9 mouse cellular contexts compared by ENCODE assay signal in genomic region chr12:104426915-104427314, GRCm38 (mm10). TPM values are rescaled to one million over a fixed set of nuclear protein-coding genes. Genes with fewer than 3 reads are reported as not detected.
DNase-seq lines count a peak whose midpoint lies in the region; ATAC-seq and TF ChIP-seq lines count a peak whose summit lies in the region.
"Had no signal": no experiment of that assay in that cellular context is flagged by ENCODE, and none has a peak within 500 bp of the region (broad histone marks: within the 10 kb centered on the region; RNA-seq: fewer than 3 reads in every experiment).

No protein-coding gene starts in this region.

- H3K9ac ChIP-seq in forebrain, postnatal 0 days: no peak overlapping the region
- H3K9ac ChIP-seq in limb, embryonic 14.5 days (ENCODE audit: low read depth, low read length, severe bottlenecking): no peak overlapping the region

- no peak overlapping the region for H3K27ac ChIP-seq in bone marrow macrophage, adult 2 months (ENCODE audit: insufficient read depth, low read depth, low read length)
- no peak overlapping the region for H3K27ac ChIP-seq in forebrain, postnatal 0 days (ENCODE audit: low read depth, low read length)
- no peak overlapping the region for H3K27ac ChIP-seq in limb, embryonic 14.5 days (replicated peaks; ENCODE audit: low read depth, low read length)
- H3K27ac ChIP-seq in olfactory bulb, adult 2 months (ENCODE audit: insufficient read depth, low read depth, low read length): no peak overlapping the region

- ATAC-seq in frontal cortex, adult (ENCODE audit: low TSS enrichment): peak; percentile 78
- peak; percentile 56 for ATAC-seq in forebrain, postnatal 0 days
- 0 out of 2 replicates have a peak, but pooled peaks have one; percentile 14 for ATAC-seq in limb, embryonic 14.5 days (ENCODE audit: low FRiP score, low read depth)

- TF ChIP-seq CTCF in bone marrow macrophage, adult 2 months (IDR thresholded peaks at IDR 0.05; ENCODE audit: low read depth, low read length): peak; percentile 90
- peak; percentile 77 for TF ChIP-seq CTCF in forebrain, postnatal 0 days (IDR thresholded peaks at IDR 0.05; ENCODE audit: low read depth)
- peak; percentile 49; the same call in 1 of the 2 replicates for TF ChIP-seq CTCF in olfactory bulb, adult 2 months (IDR thresholded peaks at IDR 0.05; ENCODE audit: insufficient read depth, low read depth, low read length)

- no peaks in the 10 kb centered on the region for H3K9me3 ChIP-seq in forebrain, postnatal 0 days (ENCODE audit: low read length)
- no peaks in the 10 kb centered on the region for H3K9me3 ChIP-seq in limb, embryonic 14.5 days (ENCODE audit: control insufficient read depth, low read length)

- no peaks in the 10 kb centered on the region for H3K36me3 ChIP-seq in forebrain, postnatal 0 days (ENCODE audit: insufficient read depth)
- no peaks in the 10 kb centered on the region for H3K36me3 ChIP-seq in limb, embryonic 14.5 days (ENCODE audit: control insufficient read depth, insufficient read depth, low read length)

- H3K4me3 ChIP-seq in bone marrow macrophage, adult 2 months (ENCODE audit: insufficient read depth, low read length): no peak overlapping the region
- no peak overlapping the region for H3K4me3 ChIP-seq in forebrain, postnatal 0 days (ENCODE audit: low read depth, low read length)
- no peak overlapping the region for H3K4me3 ChIP-seq in limb, embryonic 14.5 days (replicated peaks; ENCODE audit: low read length)
- no peak overlapping the region for H3K4me3 ChIP-seq in olfactory bulb, adult 2 months (ENCODE audit: insufficient read depth, low read depth, low read length)

- H3K4me2 ChIP-seq in forebrain, postnatal 0 days (ENCODE audit: low read depth): no peak overlapping the region
- no peak overlapping the region for H3K4me2 ChIP-seq in limb, embryonic 14.5 days (replicated peaks; ENCODE audit: low read depth, low read length, severe bottlenecking)

- H3K27me3 ChIP-seq in forebrain, postnatal 0 days (ENCODE audit: insufficient read depth, low read length): no peaks in the 10 kb centered on the region
- H3K27me3 ChIP-seq in limb, embryonic 14.5 days (ENCODE audit: control insufficient read depth, insufficient read depth, low read length): no peaks in the 10 kb centered on the region

- no peaks in the 10 kb centered on the region for H3K4me1 ChIP-seq in bone marrow macrophage, adult 2 months (ENCODE audit: control insufficient read depth, insufficient read depth, low read length)
- H3K4me1 ChIP-seq in forebrain, postnatal 0 days (ENCODE audit: insufficient read depth): no peaks in the 10 kb centered on the region
- H3K4me1 ChIP-seq in limb, embryonic 14.5 days (ENCODE audit: control insufficient read depth, insufficient read depth, low read length): peaks cover 10% of the 10 kb centered on the region
- H3K4me1 ChIP-seq in olfactory bulb, adult 2 months (ENCODE audit: control insufficient read depth, insufficient read depth, low read length): no peaks in the 10 kb centered on the region

- DNase-seq in frontal cortex, postnatal 25 days (ENCODE audit: low spot score in 2 of 2): no peak
- DNase-seq in 416B (ENCODE audit: low read depth): peak; percentile 59
- DNase-seq in forebrain, postnatal 0 days: peak; percentile 61
- peak; percentile 52 for DNase-seq in limb, embryonic 14.5 days (ENCODE audit: low spot score)
- DNase-seq in gastrocnemius, postnatal 4 days (ENCODE audit: low spot score in 2 of 2): no peak

- WGBS in forebrain, postnatal 0 days: 3% methylated on average over 7 of the region's 7 CpGs
- WGBS in limb, embryonic 14.5 days: 7% methylated on average over 7 of the region's 7 CpGs
- 4% methylated on average over 7 of the region's 7 CpGs for WGBS in olfactory bulb, adult 2 months

- no peak for TF ChIP-seq POLR2A in bone marrow macrophage, adult 2 months (IDR thresholded peaks at IDR 0.05; ENCODE audit: borderline replicate concordance, low read depth, low read length)
- TF ChIP-seq POLR2A in limb, embryonic 14.5 days (IDR thresholded peaks at IDR 0.05; ENCODE audit: borderline replicate concordance, extremely low read depth, insufficient read depth, insufficient read length): no peak
- TF ChIP-seq POLR2A in olfactory bulb, adult 2 months (IDR thresholded peaks at IDR 0.05; ENCODE audit: insufficient read depth, low read depth, low read length): no peak

RNA-seq across cellular contexts. Expression of gene Serpina3n, which starts 20.4 kb away (rescaled TPM):
- not detected in 2 replicates for polyA plus RNA-seq in bone marrow macrophage, adult 2 months (2012; ENCODE audit: insufficient read depth, insufficient read length, missing spikeins)
- total RNA-seq in forebrain, postnatal 0 days (2014; rRNA removed): 3.8 and 4.2 TPM in 2 replicates
- 1.6 and 3.3 TPM in 2 replicates for polyA plus RNA-seq in forebrain, postnatal 0 days (2015; fragmentation: Nextera tagmentation; extraction: Ambion mirVana)
- 7.4 and 9.1 TPM in 2 replicates for polyA plus RNA-seq in limb, embryonic 14.5 days (2012; rRNA removed)
- polyA plus RNA-seq in limb, embryonic 14.5 days (2014; fragmentation: Nextera tagmentation; extraction: Ambion mirVana): 0.70 and 0.87 TPM in 2 replicates
- polyA plus RNA-seq in olfactory bulb, adult 2 months (2012; ENCODE audit: insufficient read depth, insufficient read length, low replicate concordance, missing spikeins): not detected in 2 replicates
- 1 to 10 TPM; 1.3 to 1.8 TPM for total RNA-seq in gastrocnemius, postnatal 4 days (2021)

RNA-seq across cellular contexts. Expression of gene Gsc, which starts 46.2 kb away (rescaled TPM):
- polyA plus RNA-seq in bone marrow macrophage, adult 2 months (2012; ENCODE audit: insufficient read depth, insufficient read length, missing spikeins): not detected in 2 replicates
- total RNA-seq in forebrain, postnatal 0 days (2014; rRNA removed): 1.5 TPM in 1 of 2 replicates, not detected in the other
- polyA plus RNA-seq in forebrain, postnatal 0 days (2015; fragmentation: Nextera tagmentation; extraction: Ambion mirVana): 0.11 TPM in 1 of 2 replicates, not detected in the other
- 17.7 and 26.3 TPM in 2 replicates for polyA plus RNA-seq in limb, embryonic 14.5 days (2012; rRNA removed)
- polyA plus RNA-seq in limb, embryonic 14.5 days (2014; fragmentation: Nextera tagmentation; extraction: Ambion mirVana): 9.7 and 11.3 TPM in 2 replicates
- polyA plus RNA-seq in olfactory bulb, adult 2 months (2012; ENCODE audit: insufficient read depth, insufficient read length, low replicate concordance, missing spikeins): not detected in 2 replicates
- total RNA-seq in gastrocnemius, postnatal 4 days (2021): 1 to 10 TPM in 1 of 2 experiments, under 1 TPM in 1; 0.41 to 1.3 TPM
- total RNA-seq: layer of hippocampus, adult 8-10 months had no signal

Comparison
In these comparisons a context has a peak if more than half of its experiments do, and no peak if none do; other contexts are left out.
1. ATAC-seq: peak in every context shown above with its lines; median percentile 78 in frontal cortex, adult; 56 in forebrain, postnatal 0 days; 14 in limb, embryonic 14.5 days.
2. DNase-seq: peak in 416B (single experiment), forebrain, postnatal 0 days (single experiment) and limb, embryonic 14.5 days (single experiment); none in frontal cortex, postnatal 25 days (0 of 2) and gastrocnemius, postnatal 4 days (0 of 2).
3. Peak in every context shown above with its lines, with median percentiles within 50 percentile points of each other: CTCF ChIP-seq.